Mouse (Mus musculus) thymus, adult 2 months (tissue): ENCODE data around the gene Tmem176a.

Experiments used
- CTCF ChIP-seq: fragments of 200-500 bp; IDR thresholded peaks from 2 replicates; pipeline ENCODE4 v1.5.1; 2012; ENCODE audit warnings: mild to moderate bottlenecking, control low read depth, low read length, moderate library complexity, borderline replicate concordance; ENCODE audit not compliant: control insufficient read depth, poor library complexity, insufficient read depth; ENCODE audit errors: extremely low read depth
- POLR2A ChIP-seq: fragments of 200-500 bp; IDR thresholded peaks from 2 replicates; pipeline ENCODE4 v1.6.1; 2012; ENCODE audit warnings: mild to moderate bottlenecking, low read length, control low read depth, moderate library complexity; ENCODE audit not compliant: control insufficient read depth, poor library complexity, insufficient read depth; ENCODE audit errors: extremely low read depth

- TF ChIP-seq CTCF (no peak), POLR2A (no peak)
Measured at GRCm38 (mm10) chr6:48832426-48832825, 8.3 kb upstream of the Tmem176a start.
